Mouse (Mus musculus): ENCODE data around the gene Ezr. TPM values are rescaled to one million over a fixed set of nuclear protein-coding genes. Genes with fewer than 3 reads are reported as not detected.
A peak's percentile ranks its signal among the peaks of the same experiment; 100 is the strongest.

Gene Ezr
- polyA plus RNA-seq, 1 experiment from 2014 or later = 59.1 TPM

DNA sequence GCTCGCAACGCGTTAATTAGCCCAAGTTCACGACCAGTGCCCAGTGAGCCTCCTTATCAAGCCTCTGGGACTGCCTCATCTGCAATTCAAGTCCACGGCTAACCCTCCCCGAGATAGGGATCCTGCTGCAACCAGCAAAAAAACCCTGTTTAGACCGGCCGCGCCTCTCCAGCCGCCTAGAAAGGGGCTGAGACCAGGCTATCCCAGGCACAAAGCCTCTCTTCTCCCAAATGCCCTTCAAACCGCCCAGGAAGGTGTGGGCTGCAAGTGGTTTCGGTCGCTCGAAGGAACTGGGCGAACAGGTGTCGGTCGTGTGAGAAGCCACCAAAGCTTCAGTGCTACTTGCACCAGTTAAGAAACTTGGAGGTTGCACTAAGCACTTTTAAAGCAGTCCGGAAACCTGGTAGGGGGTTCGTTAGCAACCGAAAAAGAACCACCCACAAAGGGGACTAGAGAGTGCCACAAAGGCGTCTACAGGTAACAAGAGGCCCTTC lies 504 bp downstream of the Ezr start:
- Histone ChIP-seq H3K4me1 (ENCODE audit: control insufficient read depth, insufficient read depth, low read length) (peaks cover 9% of the 10 kb centered on the region), H3K27me3 (replicated peaks; ENCODE audit: control insufficient read depth, insufficient read depth, low read length) (peaks cover 28% of the 10 kb centered on the region), H3K9me3 (ENCODE audit: control insufficient read depth, low read length) (no peaks in the 10 kb centered on the region), H3K36me3 (ENCODE audit: control insufficient read depth, insufficient read depth, low read length) (no peaks in the 10 kb centered on the region), H3K4me2 (ENCODE audit: low read depth, low read length) (peak overlapping the region; percentile 92), H3K4me3 (ENCODE audit: low read depth, low read length) (peak overlapping the region; percentile 84), H3K27ac (replicated peaks; ENCODE audit: low read depth, low read length) (peak overlapping the region; percentile 58), H3K9ac (ENCODE audit: low read depth, low read length) (peak overlapping the region; percentile 78)
- DNase-seq (ENCODE audit: low spot score) = no peak
- under 1% methylated on average over 21 of the region's 21 CpGs for WGBS
- no peak for ATAC-seq (ENCODE audit: low read depth)

DNA sequence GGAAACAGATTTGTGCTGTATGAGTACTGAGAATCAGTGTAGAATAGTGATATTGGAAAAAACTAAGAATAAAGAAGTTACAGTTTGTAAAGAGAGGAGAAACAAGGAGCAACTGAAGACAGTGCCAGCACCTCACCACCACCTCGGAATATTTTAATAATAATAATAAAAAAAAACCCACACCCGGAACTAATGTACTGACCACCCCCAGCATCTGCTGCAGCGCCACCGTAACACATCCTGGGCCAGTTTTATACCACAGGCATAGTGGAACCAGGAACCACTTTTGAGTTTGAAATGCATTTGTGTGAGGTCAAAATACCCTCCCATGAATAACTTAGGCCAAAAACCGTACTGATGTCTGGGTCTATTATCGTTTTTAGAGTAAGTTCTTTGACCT lies 1.3 kb downstream of the Ezr start:
- H3K4me2 ChIP-seq (ENCODE audit: low read depth, low read length) = peak overlapping the region; percentile 92
- no peaks in the 10 kb centered on the region for H3K36me3 ChIP-seq (ENCODE audit: control insufficient read depth, insufficient read depth, low read length)
- ATAC-seq (ENCODE audit: low read depth) = no peak
- DNase-seq (ENCODE audit: low spot score) = no peak
- 46% methylated on average over 6 of the region's 6 CpGs for WGBS
- peaks cover 9% of the 10 kb centered on the region for H3K4me1 ChIP-seq (ENCODE audit: control insufficient read depth, insufficient read depth, low read length)
- no peak overlapping the region for H3K27ac ChIP-seq (replicated peaks; ENCODE audit: low read depth, low read length)
- H3K9me3 ChIP-seq (ENCODE audit: control insufficient read depth, low read length) = no peaks in the 10 kb centered on the region
- H3K4me3 ChIP-seq (ENCODE audit: low read depth, low read length) = peak overlapping the region; percentile 84
- H3K27me3 ChIP-seq (replicated peaks; ENCODE audit: control insufficient read depth, insufficient read depth, low read length) = peaks cover 28% of the 10 kb centered on the region
- H3K9ac ChIP-seq (ENCODE audit: low read depth, low read length) = peak overlapping the region; percentile 78; the same call in 1 of the 2 replicates

DNA sequence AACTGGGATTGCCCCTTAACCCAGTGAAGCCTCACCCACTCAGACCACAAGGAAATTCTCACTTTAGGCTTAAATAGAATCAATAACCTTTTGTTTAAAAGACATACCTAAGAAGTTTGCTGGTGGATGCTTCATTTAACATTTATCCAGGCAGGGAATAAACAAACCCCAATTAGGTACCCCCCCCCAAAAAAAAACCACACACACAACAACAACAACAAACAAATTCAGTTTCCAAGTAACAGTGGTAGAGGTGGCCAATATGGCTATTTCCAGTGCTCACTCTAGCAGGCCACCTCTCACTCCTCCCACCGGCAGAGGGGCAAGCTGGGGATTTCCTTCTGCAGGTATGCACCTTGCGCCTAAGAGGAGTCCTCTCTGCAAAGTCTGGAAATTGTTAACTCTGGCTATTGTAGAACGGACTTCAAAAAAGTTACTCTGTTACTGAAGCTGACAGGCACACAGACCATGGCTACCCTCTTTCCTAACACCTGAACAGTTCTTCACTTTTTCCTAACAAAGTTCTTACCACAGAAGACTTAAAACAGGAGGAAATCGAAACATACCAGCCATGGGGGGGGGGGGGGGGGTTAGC lies 2.0 kb downstream of the Ezr start:
- Histone ChIP-seq H3K9ac (ENCODE audit: low read depth, low read length) (no peak overlapping the region; the same call in 1 of the 2 replicates), H3K27ac (replicated peaks; ENCODE audit: low read depth, low read length) (no peak overlapping the region), H3K4me1 (ENCODE audit: control insufficient read depth, insufficient read depth, low read length) (peaks cover 9% of the 10 kb centered on the region), H3K36me3 (ENCODE audit: control insufficient read depth, insufficient read depth, low read length) (no peaks in the 10 kb centered on the region), H3K4me3 (ENCODE audit: low read depth, low read length) (peak overlapping the region; percentile 84), H3K27me3 (replicated peaks; ENCODE audit: control insufficient read depth, insufficient read depth, low read length) (peaks cover 28% of the 10 kb centered on the region), H3K4me2 (ENCODE audit: low read depth, low read length) (peak overlapping the region; percentile 92), H3K9me3 (ENCODE audit: control insufficient read depth, low read length) (no peaks in the 10 kb centered on the region)
- DNase-seq (ENCODE audit: low spot score) (no peak), ATAC-seq (ENCODE audit: low read depth) (no peak)
- WGBS = 42% methylated on average over 4 of the region's 4 CpGs

DNA sequence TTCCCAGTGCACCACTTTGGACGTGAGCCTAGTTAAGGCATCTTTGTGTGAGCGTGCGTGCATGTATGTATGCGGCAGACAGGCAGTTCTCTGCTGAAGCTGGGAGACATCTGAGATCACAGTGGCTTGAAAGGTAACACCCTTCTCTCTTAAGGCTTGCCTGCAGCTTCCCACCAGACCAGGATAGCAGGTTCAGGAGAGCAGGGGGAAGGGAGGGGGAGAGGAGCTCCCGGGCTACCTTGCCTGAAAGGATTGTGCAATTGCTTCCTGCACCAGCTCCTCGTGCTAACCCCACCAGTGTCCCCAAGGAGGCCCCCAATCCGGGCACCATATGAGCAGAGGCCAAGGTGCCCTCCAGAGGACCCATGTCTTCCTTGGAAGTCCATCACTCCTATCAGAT lies 3.0 kb downstream of the Ezr start:
- DNase-seq (ENCODE audit: low spot score) = peak; percentile 84
- Histone ChIP-seq H3K4me2 (ENCODE audit: low read depth, low read length) (peak overlapping the region; percentile 92), H3K9ac (ENCODE audit: low read depth, low read length) (no peak overlapping the region), H3K9me3 (ENCODE audit: control insufficient read depth, low read length) (no peaks in the 10 kb centered on the region), H3K4me3 (ENCODE audit: low read depth, low read length) (peak overlapping the region; percentile 39), H3K36me3 (ENCODE audit: control insufficient read depth, insufficient read depth, low read length) (no peaks in the 10 kb centered on the region), H3K27ac (replicated peaks; ENCODE audit: low read depth, low read length) (peak overlapping the region; percentile 17; the same call in 1 of the 2 replicates), H3K27me3 (replicated peaks; ENCODE audit: control insufficient read depth, insufficient read depth, low read length) (peaks cover 25% of the 10 kb centered on the region), H3K4me1 (ENCODE audit: control insufficient read depth, insufficient read depth, low read length) (peaks cover 9% of the 10 kb centered on the region)
- peak; percentile 41; the same call in 1 of the 2 replicates for ATAC-seq (ENCODE audit: low read depth)
- WGBS = 12% methylated on average over 5 of the region's 7 CpGs

DNA sequence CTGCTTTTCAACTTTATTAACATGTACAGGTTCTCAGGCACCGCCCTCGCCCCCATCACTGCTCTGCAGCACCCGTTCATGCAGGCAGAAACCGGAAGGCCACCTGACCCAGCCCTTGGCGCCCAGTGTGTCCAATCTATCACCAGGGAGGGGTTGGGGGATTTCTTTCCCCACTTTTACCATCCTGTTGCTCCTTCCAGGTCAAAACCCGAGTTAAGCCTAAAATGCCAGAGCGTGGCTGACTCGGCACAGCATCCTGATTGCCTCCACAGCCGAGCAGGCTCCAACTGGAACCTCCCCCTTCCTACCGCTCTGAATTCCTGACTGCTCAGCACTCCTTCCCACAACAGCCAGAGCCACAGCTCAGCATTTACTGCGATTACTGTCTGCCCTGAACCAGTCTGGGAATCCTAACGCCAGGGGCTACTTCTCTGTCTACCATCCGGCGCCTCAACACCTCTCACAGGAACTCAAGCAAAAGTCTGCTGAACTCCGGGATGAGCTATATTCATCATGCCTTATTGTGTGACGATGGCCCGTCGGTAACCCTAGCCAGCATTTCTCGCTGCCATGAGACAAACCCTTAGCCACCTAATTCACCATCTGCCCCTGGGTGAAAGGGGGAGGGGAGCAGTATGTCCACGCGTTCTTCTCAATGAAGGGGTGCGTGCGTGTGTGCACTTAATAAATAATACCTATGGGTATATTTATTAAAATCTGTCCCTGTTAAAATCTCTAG lies 3.6 kb downstream of the Ezr start:
- ATAC-seq (ENCODE audit: low read depth) (peak; percentile 55; the same call in 1 of the 2 replicates), DNase-seq (ENCODE audit: low spot score) (peak; percentile 83)
- 7% methylated on average over 23 of the region's 23 CpGs for WGBS
- H3K36me3 ChIP-seq (ENCODE audit: control insufficient read depth, insufficient read depth, low read length) = no peaks in the 10 kb centered on the region
- peaks cover 25% of the 10 kb centered on the region for H3K27me3 ChIP-seq (replicated peaks; ENCODE audit: control insufficient read depth, insufficient read depth, low read length)
- peak overlapping the region; percentile 92 for H3K4me2 ChIP-seq (ENCODE audit: low read depth, low read length)
- peaks cover 9% of the 10 kb centered on the region for H3K4me1 ChIP-seq (ENCODE audit: control insufficient read depth, insufficient read depth, low read length)
- H3K4me3 ChIP-seq (ENCODE audit: low read depth, low read length) = peak overlapping the region; percentile 39
- peak overlapping the region; percentile 17 for H3K27ac ChIP-seq (replicated peaks; ENCODE audit: low read depth, low read length)
- H3K9ac ChIP-seq (ENCODE audit: low read depth, low read length) = peak overlapping the region; percentile 54
- no peaks in the 10 kb centered on the region for H3K9me3 ChIP-seq (ENCODE audit: control insufficient read depth, low read length)

DNA sequence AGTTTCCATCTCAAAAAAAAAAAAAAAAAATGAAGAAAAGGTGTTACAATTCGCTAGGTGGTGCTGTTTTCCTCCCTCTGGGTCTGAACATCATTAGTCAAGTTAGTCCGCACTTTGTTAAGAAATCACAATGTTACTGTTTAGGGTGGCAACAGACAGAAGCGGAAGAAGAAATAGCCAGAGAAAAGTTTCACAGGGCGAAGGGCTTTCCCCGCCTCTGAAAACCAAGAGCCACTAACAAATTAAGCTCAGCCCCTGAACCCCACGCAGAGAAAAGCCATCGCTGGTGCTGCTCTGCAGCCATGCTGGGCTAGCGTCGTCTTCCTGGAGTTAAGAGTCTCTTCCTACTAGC lies 4.3 kb downstream of the Ezr start:
- Histone ChIP-seq H3K27ac (replicated peaks; ENCODE audit: low read depth, low read length) (peak overlapping the region; percentile 17; the same call in 1 of the 2 replicates), H3K4me2 (ENCODE audit: low read depth, low read length) (peak overlapping the region; percentile 92), H3K27me3 (replicated peaks; ENCODE audit: control insufficient read depth, insufficient read depth, low read length) (peaks cover 25% of the 10 kb centered on the region), H3K4me3 (ENCODE audit: low read depth, low read length) (peak overlapping the region; percentile 39), H3K9ac (ENCODE audit: low read depth, low read length) (peak overlapping the region; percentile 54; the same call in 1 of the 2 replicates), H3K9me3 (ENCODE audit: control insufficient read depth, low read length) (no peaks in the 10 kb centered on the region), H3K4me1 (ENCODE audit: control insufficient read depth, insufficient read depth, low read length) (peaks cover 9% of the 10 kb centered on the region), H3K36me3 (ENCODE audit: control insufficient read depth, insufficient read depth, low read length) (no peaks in the 10 kb centered on the region)
- 2% methylated on average over 9 of the region's 9 CpGs for WGBS
- ATAC-seq (ENCODE audit: low read depth) (no peak), DNase-seq (ENCODE audit: low spot score) (peak; percentile 81)

DNA sequence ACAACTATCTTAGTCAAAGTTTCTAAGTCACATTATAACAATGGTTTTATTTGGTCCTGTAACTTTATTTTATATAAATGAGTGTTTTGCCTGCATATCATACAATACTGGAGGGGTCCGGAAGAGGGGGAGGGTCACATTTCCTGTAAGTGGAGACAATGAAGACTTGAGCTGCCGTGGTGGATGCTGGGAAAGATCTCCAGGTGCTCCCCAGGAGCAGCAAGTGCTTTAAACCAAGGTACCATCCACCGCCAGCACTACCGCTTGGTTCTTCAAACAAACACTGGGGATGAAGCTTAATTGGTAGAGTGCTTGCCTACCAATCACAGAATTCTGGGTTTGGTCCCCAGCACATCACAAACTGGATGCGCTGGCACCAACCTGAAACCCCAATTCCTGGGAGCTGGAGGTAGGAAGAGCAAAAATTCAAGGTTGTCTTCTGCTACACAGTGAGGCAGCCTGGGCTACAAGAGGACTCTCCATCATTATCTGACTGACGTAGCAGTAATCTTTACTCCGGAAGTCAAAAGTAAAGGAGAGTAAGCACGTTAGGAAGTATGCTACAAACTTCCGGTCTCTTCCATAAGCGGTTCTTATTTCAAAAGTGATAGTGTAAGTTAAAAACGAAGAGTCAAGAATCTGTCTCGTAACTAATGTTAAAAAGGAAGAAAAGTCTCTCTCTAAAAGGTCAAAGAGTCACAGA lies 4.8 kb downstream of the Ezr start:
- Histone ChIP-seq H3K9me3 (ENCODE audit: control insufficient read depth, low read length) (no peaks in the 10 kb centered on the region), H3K4me3 (ENCODE audit: low read depth, low read length) (no peak overlapping the region), H3K36me3 (ENCODE audit: control insufficient read depth, insufficient read depth, low read length) (no peaks in the 10 kb centered on the region), H3K27me3 (replicated peaks; ENCODE audit: control insufficient read depth, insufficient read depth, low read length) (peaks cover 25% of the 10 kb centered on the region), H3K4me2 (ENCODE audit: low read depth, low read length) (peak overlapping the region; percentile 92), H3K27ac (replicated peaks; ENCODE audit: low read depth, low read length) (no peak overlapping the region; the same call in 1 of the 2 replicates), H3K9ac (ENCODE audit: low read depth, low read length) (no peak overlapping the region), H3K4me1 (ENCODE audit: control insufficient read depth, insufficient read depth, low read length) (peaks cover 9% of the 10 kb centered on the region)
- DNase-seq (ENCODE audit: low spot score) = no peak
- WGBS = 60% methylated on average over 12 of the region's 12 CpGs
- no peak for ATAC-seq (ENCODE audit: low read depth)

DNA sequence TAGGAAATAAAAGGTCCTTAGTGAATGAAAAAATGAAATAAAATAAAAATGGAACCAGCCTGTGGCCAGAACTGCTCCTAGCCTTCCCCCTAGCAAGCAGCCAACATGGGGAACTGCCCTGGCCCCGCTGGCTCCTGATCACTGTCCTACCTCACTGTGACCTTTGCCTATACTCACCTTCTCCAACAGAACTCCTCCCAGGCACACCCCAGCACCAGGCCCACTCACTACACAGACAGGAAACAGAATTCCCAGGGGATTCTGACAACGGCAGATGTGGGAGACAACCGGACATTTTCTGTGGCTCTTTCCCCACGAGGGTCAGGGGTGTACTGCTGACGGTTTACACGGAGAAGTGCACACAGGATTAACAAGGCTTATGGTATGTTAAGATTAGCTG lies 5.5 kb downstream of the Ezr start:
- H3K4me3 ChIP-seq (ENCODE audit: low read depth, low read length) = no peak overlapping the region
- ATAC-seq (ENCODE audit: low read depth) (no peak), DNase-seq (ENCODE audit: low spot score) (no peak)
- peaks cover 9% of the 10 kb centered on the region for H3K4me1 ChIP-seq (ENCODE audit: control insufficient read depth, insufficient read depth, low read length)
- H3K27ac ChIP-seq (replicated peaks; ENCODE audit: low read depth, low read length) = no peak overlapping the region
- H3K27me3 ChIP-seq (replicated peaks; ENCODE audit: control insufficient read depth, insufficient read depth, low read length) = peaks cover 21% of the 10 kb centered on the region
- H3K9me3 ChIP-seq (ENCODE audit: control insufficient read depth, low read length) = no peaks in the 10 kb centered on the region
- 61% methylated on average over 6 of the region's 6 CpGs for WGBS
- H3K4me2 ChIP-seq (ENCODE audit: low read depth, low read length) = no peak overlapping the region
- no peak overlapping the region for H3K9ac ChIP-seq (ENCODE audit: low read depth, low read length)
- no peaks in the 10 kb centered on the region for H3K36me3 ChIP-seq (ENCODE audit: control insufficient read depth, insufficient read depth, low read length)

All from embryonic facial prominence, embryonic 14.5 days (tissue).